Mouse (Mus musculus) C2C12 (cell line): ENCODE data around the gene Angpt4.

ENCODE experiments used
- CEBPB ChIP-seq: IDR thresholded peaks from one replicate; pipeline ENCODE4 v1.6.1; 2011; ENCODE audit warnings: low read depth, mild to moderate bottlenecking, control low read depth, moderate library complexity
- CTCF ChIP-seq: IDR thresholded peaks from one replicate; pipeline ENCODE4 v1.5.1; 2011; ENCODE audit not compliant: control insufficient read depth, insufficient read depth, insufficient read length
- FOSL1 ChIP-seq: IDR thresholded peaks from one replicate; pipeline ENCODE4 v1.8.0; 2011; ENCODE audit warnings: mild to moderate bottlenecking, low read length; ENCODE audit not compliant: poor library complexity, insufficient read depth, severe bottlenecking
- MAX ChIP-seq: IDR thresholded peaks from one replicate; pipeline ENCODE4 v1.6.1; 2011; ENCODE audit warnings: mild to moderate bottlenecking, control low read depth
- MYOD1 ChIP-seq: IDR thresholded peaks from one replicate; pipeline ENCODE4 v1.6.1; 2011; ENCODE audit warnings: low read depth; ENCODE audit not compliant: control insufficient read depth, insufficient read length
- MYOG ChIP-seq: IDR thresholded peaks from one replicate; pipeline ENCODE4 v1.6.1; 2011; ENCODE audit not compliant: control insufficient read depth, insufficient read length; ENCODE audit errors: extremely low read depth
- USF1 ChIP-seq: IDR thresholded peaks from one replicate; pipeline ENCODE4 v1.6.1; 2011; ENCODE audit warnings: low read depth, mild to moderate bottlenecking, control low read depth, moderate library complexity

- no peak for TF ChIP-seq CTCF
- no peak for TF ChIP-seq USF1
- TF ChIP-seq MAX, result no peak
- no peak for TF ChIP-seq MYOD1
- no peak for TF ChIP-seq CEBPB
- TF ChIP-seq MYOG, result no peak
- TF ChIP-seq FOSL1, result no peak
Observed at GRCm38 (mm10) chr2:151864941-151865340, 46.1 kb upstream of the Angpt4 start.
